Mouse (Mus musculus) midbrain, embryonic 12.5 days (tissue): ENCODE measurements around the gene Eno1. TPM values are rescaled to one million over a fixed set of nuclear protein-coding genes. Genes with fewer than 3 reads are reported as not detected.

Experiments
- ATAC-seq: fragments of 200-750 bp; cut with Nextera tagmentation; 2 replicates; pipeline ENCODE4 v1.8.0; 2017; ENCODE audit warnings: low read depth, moderate TSS enrichment, moderate library complexity; ENCODE audit not compliant: low FRiP score
- H3K27ac ChIP-seq: fragments of 300-500 bp; sonication (generic); replicated peaks from 2 replicates; pipeline ENCODE4 v1.5.1; 2016; ENCODE audit warnings: mild to moderate bottlenecking
- H3K27me3 ChIP-seq: fragments of 300-500 bp; sonication (generic); 2 replicates; pipeline ENCODE4 v1.6.1; 2016; ENCODE audit warnings: mild to moderate bottlenecking
- H3K36me3 ChIP-seq: fragments of 300-500 bp; sonication (generic); 2 replicates; pipeline ENCODE4 v1.6.1; 2016
- H3K4me1 ChIP-seq: fragments of 300-500 bp; sonication (generic); 2 replicates; pipeline ENCODE4 v1.6.1; 2016
- H3K4me2 ChIP-seq: fragments of 300-500 bp; sonication (generic); replicated peaks from 2 replicates; pipeline ENCODE4 v1.6.1; 2016; ENCODE audit warnings: mild to moderate bottlenecking, moderate library complexity
- H3K4me3 ChIP-seq: fragments of 300-500 bp; sonication (generic); 2 replicates; pipeline ENCODE4 v1.5.1; 2016; ENCODE audit warnings: mild to moderate bottlenecking
- H3K9ac ChIP-seq: fragments of 300-500 bp; sonication (generic); replicated peaks from 2 replicates; pipeline ENCODE4 v1.6.1; 2016; ENCODE audit warnings: mild to moderate bottlenecking, moderate library complexity
- H3K9me3 ChIP-seq: fragments of 300-500 bp; sonication (generic); 2 replicates; pipeline ENCODE4 v1.6.1; 2016; ENCODE audit warnings: mild to moderate bottlenecking
- WGBS: fragments of 180-500 bp; shearing (Covaris S2); methylation state at CpG from one replicate; pipeline ENCODE4 v1.1.7; 2016; 5-methylcytosine and 5-hydroxymethylcytosine counted together
- polyA plus RNA-seq: library from polyadenylated mRNA; unstranded; fragments of >200 nt; fragmentation: Nextera tagmentation; extraction: Ambion mirVana; gene quantifications from 2 replicates; pipeline ENCODE4 v1.2.1, GENCODE M21; 2016

Gene Eno1
- polyA plus RNA-seq = 1,057 and 1,083 TPM in 2 replicates

DNA sequence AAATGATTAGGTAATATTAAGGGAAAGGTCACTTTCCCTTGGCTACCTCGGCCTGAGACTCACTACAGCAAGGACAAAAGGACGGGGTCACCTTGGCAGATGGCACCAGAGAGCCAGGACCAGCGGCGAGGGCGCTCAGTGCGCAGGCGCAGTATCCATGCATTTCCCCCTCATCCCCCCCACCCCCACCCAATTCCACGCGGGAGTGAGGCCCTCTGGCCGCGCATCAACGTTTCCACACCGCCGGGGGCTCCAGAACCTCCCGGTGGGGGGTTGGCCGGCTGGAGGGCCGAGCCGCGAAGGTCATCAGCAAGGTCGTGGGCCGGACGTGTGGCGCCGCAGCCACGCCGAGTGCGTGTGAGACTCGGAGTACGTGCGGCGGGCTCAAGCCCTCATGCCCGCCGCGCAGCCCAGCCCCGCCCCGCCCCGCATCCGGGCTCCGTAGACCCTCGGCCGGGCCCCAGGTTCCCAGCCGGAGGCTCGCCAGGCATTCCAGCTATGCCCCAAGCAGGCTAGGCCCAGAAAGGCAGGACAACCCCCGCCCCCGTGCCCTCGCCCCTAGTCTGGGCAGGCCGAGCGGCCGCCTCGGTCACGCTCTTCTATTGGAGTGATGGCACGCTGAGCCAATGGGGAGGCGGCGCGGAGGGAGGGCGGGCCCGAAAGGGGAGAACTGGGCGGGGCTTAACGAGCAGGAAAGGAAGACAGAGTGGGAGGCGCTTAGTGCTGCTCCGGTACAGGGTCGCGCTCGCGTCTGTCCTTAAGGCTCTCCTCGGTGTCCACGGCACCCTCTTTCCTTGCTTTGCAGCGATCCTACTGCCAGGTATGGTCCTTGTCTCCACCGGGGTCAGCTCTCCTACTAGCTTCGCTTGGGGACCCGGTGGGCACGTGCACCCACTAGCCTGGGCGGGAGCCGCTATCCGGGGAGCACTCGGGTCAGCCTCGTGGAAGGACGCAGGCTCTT, at the start of gene Eno1:
TSS of gene Eno1 (plus strand) at position 201 of the 961 bp plus-strand sequence.
- under 1% methylated on average over 78 of the region's 78 CpGs for WGBS
- Histone ChIP-seq H3K36me3 (peaks cover 14% of the 10 kb centered on the region), H3K9ac (peak within 1 kb of the TSS; percentile 86), H3K4me2 (peak within 1 kb of the TSS; percentile 63), H3K27ac (peak within 1 kb of the TSS; percentile 100), H3K27me3 (0 out of 2 replicates have a peak, but pooled peaks cover 4% of the 10 kb centered on the region), H3K4me1 (peaks cover 50% of the 10 kb centered on the region), H3K9me3 (no peaks in the 10 kb centered on the region), H3K4me3 (peak within 1 kb of the TSS; percentile 82)
- ATAC-seq = peak; percentile 99

DNA sequence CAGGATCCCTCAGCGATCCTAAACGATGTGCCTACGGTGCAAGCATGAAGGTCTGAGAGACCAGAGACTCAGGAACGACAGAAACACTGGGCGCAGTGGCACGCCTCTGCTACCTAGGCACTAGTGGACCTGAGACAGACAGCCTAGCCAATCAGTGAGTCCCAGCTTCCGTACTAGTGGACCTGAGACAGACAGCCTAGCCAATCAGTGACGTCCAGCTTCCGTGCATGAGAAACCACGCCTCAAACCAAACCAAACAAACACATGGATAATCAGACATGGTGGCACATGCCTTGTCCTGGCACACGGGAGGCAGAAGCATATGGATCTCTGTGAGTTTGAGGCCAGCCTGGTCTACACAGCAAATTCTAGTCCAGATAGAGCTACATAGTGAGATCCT, 48.3 kb upstream of the Eno1 start:
- no peaks in the 10 kb centered on the region for H3K4me1 ChIP-seq
- no peak for ATAC-seq
- 62% methylated on average over 11 of the region's 11 CpGs for WGBS

DNA sequence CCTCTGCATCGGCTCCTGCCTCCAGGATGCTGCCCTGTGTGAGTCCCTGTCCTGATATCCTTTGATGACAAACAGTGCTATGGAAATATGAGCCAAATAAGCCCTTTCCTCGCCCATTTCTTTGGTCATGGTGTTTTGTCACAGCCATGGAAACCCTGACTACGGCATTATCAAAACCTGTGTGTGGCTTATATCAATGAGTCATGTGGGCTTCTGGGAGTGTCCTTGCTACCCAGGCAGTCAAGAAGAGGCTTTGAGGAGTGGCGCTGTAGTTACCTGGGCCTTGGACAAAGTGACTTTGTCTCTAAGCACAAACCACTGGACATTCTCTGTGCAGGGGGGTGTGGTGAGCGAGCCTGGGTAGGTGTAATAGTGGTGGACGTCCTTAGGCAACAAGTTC, 44.3 kb upstream of the Eno1 start:
- ATAC-seq = no peak
- WGBS = 84% methylated on average over 6 of the region's 6 CpGs

More for the DNA sequence above, 48.3 kb upstream of the Eno1 start:
- Histone ChIP-seq H3K4me2 (no peak overlapping the region), H3K9ac (no peak overlapping the region), H3K27me3 (no peaks in the 10 kb centered on the region; the same call in 1 of the 2 replicates), H3K36me3 (no peaks in the 10 kb centered on the region), H3K27ac (no peak overlapping the region), H3K9me3 (no peaks in the 10 kb centered on the region), H3K4me3 (no peak overlapping the region)

DNA sequence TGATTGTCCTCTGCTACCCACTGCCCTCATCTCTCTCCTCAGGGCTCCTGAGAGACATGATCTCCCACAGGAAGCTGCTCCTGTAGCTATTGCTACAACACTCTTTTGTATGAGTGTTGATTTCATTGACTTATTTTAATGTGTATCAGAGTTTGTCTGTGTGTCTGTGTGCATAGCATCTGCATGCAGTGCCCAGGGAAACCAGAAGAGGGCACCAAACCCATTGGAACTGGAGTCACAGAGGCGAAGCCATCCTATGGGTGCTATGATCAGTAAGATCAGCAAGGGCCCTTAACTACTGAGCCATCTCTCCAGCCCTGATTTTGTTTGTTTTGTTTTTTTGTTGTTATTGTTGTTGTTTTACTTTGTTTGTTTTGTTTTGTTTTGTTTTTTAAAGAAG, 42.6 kb upstream of the Eno1 start:
- no peaks in the 10 kb centered on the region for H3K36me3 ChIP-seq
- no peaks in the 10 kb centered on the region for H3K27me3 ChIP-seq
- H3K27ac ChIP-seq = no peak overlapping the region
- H3K9ac ChIP-seq = no peak overlapping the region
- H3K4me2 ChIP-seq = no peak overlapping the region
- H3K4me1 ChIP-seq = no peaks in the 10 kb centered on the region
- H3K9me3 ChIP-seq = no peaks in the 10 kb centered on the region
- no peak overlapping the region for H3K4me3 ChIP-seq
- ATAC-seq = no peak
- 36% methylated on average over 1 of the region's 1 CpGs for WGBS

More for the DNA sequence above, 44.3 kb upstream of the Eno1 start:
- Histone ChIP-seq H3K27ac (no peak overlapping the region), H3K9ac (no peak overlapping the region), H3K4me1 (no peaks in the 10 kb centered on the region), H3K27me3 (no peaks in the 10 kb centered on the region; the same call in 1 of the 2 replicates), H3K9me3 (no peaks in the 10 kb centered on the region), H3K4me3 (no peak overlapping the region), H3K4me2 (no peak overlapping the region), H3K36me3 (no peaks in the 10 kb centered on the region)

DNA sequence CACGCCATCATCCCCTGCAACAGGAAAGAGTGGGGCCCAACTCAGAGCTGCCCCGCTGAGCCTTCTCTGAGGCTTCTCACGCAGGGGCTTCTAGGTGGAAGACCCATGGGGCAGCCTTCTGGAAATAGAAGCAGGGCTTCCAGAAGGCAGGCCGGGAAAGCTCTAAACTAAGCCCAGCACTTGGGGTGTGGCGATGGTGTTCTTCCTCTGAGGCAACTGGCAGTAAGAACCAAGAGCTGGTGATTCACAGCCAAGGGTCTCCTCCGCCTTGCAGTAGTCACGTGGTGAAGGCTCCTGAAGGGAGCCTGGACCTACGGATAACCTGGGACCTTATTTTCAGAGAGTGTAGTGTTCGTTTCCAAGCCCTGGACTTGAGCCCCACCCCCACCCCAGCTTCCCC, 38.3 kb upstream of the Eno1 start:
- H3K4me1 ChIP-seq = no peaks in the 10 kb centered on the region
- ATAC-seq = no peak
- no peaks in the 10 kb centered on the region for H3K27me3 ChIP-seq
- WGBS = 76% methylated on average over 9 of the region's 9 CpGs
- H3K9me3 ChIP-seq = no peaks in the 10 kb centered on the region
- no peak overlapping the region for H3K4me3 ChIP-seq
- no peak overlapping the region for H3K9ac ChIP-seq
- no peak overlapping the region for H3K27ac ChIP-seq
- H3K4me2 ChIP-seq = no peak overlapping the region
- H3K36me3 ChIP-seq = no peaks in the 10 kb centered on the region

DNA sequence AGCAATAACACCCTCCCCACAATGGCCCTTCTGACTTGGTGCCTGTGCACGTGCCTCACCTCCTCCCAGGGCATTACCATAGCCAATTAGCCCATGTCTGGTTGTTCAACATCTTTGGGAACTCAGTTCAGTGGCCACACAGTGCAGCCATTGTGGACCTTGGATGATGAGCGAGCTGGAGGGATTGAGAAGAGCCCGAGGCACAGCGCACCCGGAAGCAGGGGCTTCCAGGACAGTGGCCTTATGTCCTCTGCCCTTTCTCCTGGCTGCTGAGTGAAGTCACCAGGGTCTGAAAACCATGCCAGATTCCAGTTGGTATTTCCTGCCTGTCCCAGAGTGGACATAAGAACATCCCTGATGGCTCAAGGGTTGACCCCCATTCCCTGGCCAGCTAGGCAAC, 35.3 kb upstream of the Eno1 start, which contains the start of gene Car6:
TSS of gene Car6 (minus strand) at position 101 of the 400 bp plus-strand sequence.
- no peak within 1 kb of the TSS for H3K27ac ChIP-seq
- H3K9ac ChIP-seq = no peak within 1 kb of the TSS
- H3K4me1 ChIP-seq = no peaks in the 10 kb centered on the region
- no peak for ATAC-seq
- H3K36me3 ChIP-seq = no peaks in the 10 kb centered on the region
- H3K4me3 ChIP-seq = no peak within 1 kb of the TSS
- no peaks in the 10 kb centered on the region for H3K9me3 ChIP-seq
- H3K27me3 ChIP-seq = no peaks in the 10 kb centered on the region
- WGBS = 78% methylated on average over 5 of the region's 5 CpGs
- no peak within 1 kb of the TSS for H3K4me2 ChIP-seq

DNA sequence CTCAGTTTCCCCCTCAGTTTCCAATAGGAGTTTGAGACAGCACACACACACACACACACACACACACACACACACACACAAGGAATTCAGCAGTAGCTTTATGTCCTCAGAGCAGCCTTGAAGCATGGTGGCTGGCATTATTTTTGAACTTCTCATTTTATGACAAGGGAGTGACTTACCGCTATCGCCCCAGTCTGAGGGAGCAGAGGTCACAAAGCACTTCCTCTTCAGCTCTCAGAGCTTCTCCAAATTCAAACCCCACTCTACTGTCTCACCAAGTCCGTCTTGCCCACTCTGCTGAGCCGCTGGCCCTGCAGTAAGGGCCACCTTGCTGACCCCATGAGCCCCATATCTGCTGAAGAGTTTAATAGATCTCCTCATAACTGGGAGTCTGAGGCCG, 33.8 kb upstream of the Eno1 start:
- H3K4me3 ChIP-seq = no peak overlapping the region
- H3K4me1 ChIP-seq = no peaks in the 10 kb centered on the region
- no peak overlapping the region for H3K4me2 ChIP-seq
- H3K9me3 ChIP-seq = no peaks in the 10 kb centered on the region
- WGBS = 89% methylated on average over 5 of the region's 5 CpGs
- no peak overlapping the region for H3K27ac ChIP-seq
- no peaks in the 10 kb centered on the region for H3K27me3 ChIP-seq
- no peak overlapping the region for H3K9ac ChIP-seq
- H3K36me3 ChIP-seq = no peaks in the 10 kb centered on the region
- no peak for ATAC-seq

DNA sequence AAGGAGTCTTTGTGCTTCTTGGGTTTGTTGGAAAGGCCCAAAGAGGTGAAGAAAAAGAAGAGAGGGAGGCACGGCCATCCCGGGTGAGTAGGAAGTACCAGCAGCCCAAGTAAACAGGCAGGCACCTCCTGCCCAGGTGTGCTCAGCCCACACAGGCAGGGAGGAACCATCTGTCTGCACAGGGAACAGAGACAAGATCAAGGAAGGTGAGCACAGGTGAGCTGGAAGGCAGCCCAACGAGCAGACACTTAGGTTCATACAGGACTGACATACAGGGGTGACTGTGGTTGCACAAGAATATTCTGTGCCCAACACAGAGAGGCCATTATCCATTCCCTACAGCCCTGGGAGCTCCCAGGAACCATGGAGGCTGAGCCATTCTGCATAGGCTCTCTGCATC, 31.6 kb upstream of the Eno1 start:
- Histone ChIP-seq H3K27ac (no peak overlapping the region), H3K36me3 (no peaks in the 10 kb centered on the region), H3K27me3 (no peaks in the 10 kb centered on the region), H3K9me3 (no peaks in the 10 kb centered on the region), H3K4me1 (no peaks in the 10 kb centered on the region), H3K9ac (no peak overlapping the region), H3K4me3 (no peak overlapping the region), H3K4me2 (no peak overlapping the region)
- ATAC-seq = no peak
- 89% methylated on average over 3 of the region's 3 CpGs for WGBS

DNA sequence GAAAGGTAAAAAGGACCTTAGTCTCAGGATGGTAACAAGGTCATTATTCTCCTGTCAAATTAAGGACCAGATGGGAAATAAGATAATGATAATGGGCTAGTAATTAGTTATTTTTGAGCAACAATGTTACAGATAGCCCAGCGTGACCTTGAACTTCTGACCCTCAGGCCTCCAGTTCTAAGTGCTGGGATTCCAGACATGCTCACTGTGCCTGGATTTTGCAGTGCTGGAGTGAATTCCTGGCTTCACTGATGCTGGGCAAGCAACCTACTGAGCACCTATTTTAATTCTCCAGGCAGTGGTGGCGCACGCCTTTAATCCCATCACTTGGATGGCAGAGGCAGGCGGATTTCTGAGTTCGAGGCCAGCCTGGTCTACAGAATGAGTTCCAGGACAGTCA, 26.8 kb upstream of the Eno1 start:
- 94% methylated on average over 5 of the region's 5 CpGs for WGBS
- ATAC-seq = no peak
- Histone ChIP-seq H3K27ac (no peak overlapping the region), H3K9me3 (no peaks in the 10 kb centered on the region), H3K4me1 (peaks cover 9% of the 10 kb centered on the region), H3K36me3 (no peaks in the 10 kb centered on the region), H3K27me3 (no peaks in the 10 kb centered on the region), H3K9ac (no peak overlapping the region), H3K4me2 (no peak overlapping the region), H3K4me3 (no peak overlapping the region)

DNA sequence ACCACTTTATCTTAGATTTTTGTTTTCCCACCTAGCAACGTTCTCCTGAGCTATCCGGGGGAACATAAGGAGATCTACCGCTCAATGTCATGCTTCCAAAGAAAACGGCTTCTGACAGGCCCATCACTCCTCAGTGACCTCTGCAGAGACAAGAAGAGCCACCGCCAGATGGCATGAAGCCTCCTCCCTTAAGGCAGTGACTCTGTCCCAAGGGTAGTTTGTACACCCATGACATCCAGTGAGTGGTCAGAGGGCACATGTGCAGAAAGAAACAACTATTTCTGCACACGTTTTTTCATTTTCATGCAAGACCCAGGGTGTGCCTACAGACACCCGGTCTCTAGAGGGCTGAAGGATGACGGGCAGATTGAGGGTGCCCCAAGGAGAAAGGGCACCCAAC, 26.2 kb upstream of the Eno1 start:
- Histone ChIP-seq H3K4me1 (peaks cover 9% of the 10 kb centered on the region), H3K4me3 (no peak overlapping the region), H3K27ac (no peak overlapping the region), H3K4me2 (no peak overlapping the region), H3K9ac (no peak overlapping the region), H3K36me3 (no peaks in the 10 kb centered on the region), H3K27me3 (no peaks in the 10 kb centered on the region), H3K9me3 (no peaks in the 10 kb centered on the region)
- no peak for ATAC-seq
- WGBS = 85% methylated on average over 8 of the region's 8 CpGs

DNA sequence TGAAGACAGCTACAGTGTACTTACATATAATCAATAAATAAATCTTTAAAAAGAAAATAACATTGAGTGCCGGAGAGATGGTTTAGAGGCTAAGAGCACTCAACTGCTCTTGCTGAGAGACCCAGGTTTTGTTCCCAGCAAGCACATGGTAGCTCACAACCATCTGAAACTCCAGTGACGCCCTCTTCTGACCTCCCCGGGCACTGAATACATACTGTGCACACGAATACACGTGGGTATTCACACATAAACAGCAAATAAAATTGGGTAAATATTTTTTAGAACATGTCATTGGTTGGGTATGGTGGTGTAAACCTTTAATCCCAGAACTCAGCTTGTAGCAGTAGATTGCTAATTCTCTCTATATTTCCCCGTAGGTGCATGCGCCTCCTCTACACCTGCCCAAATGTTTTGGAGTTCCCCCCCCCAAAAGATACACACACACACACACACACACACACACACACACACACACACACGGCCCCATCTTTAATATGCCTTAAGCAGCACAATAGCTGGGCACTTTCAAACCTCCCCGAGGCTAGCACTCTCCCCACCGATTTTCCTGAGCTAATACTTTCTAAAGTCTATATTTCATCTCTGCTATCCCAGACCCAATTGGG, 24.5 kb upstream of the Eno1 start:
- H3K4me3 ChIP-seq = peak overlapping the region; percentile 28
- H3K4me2 ChIP-seq = peak overlapping the region; percentile 49
- peak; percentile 16; the same call in 1 of the 2 replicates for ATAC-seq
- no peaks in the 10 kb centered on the region for H3K27me3 ChIP-seq
- H3K4me1 ChIP-seq = peaks cover 9% of the 10 kb centered on the region
- H3K27ac ChIP-seq = no peak overlapping the region
- 55% methylated on average over 10 of the region's 10 CpGs for WGBS
- no peak overlapping the region for H3K9ac ChIP-seq
- H3K9me3 ChIP-seq = no peaks in the 10 kb centered on the region
- no peaks in the 10 kb centered on the region for H3K36me3 ChIP-seq

DNA sequence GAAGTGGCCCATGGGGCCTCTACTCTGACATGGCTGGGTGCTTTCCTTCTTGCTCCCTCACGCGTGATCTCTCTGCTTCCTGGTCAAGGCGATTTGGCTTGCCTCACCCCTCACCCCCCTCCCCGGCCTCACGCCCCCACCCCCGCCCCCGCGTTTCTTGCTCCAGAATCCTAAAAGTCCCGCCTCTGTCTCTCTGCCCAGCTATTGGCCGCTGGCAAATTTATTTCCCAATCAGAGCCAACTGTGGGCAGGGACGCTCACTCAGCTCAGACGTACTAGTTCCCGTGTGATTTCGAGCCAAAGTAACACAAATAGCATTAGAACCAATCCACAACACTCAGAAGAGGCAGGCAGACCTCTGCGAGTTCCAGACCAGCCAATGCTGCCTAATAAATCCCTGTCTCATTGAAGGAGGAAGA, 24.0 kb upstream of the Eno1 start:
- peak; percentile 73 for ATAC-seq
- Histone ChIP-seq H3K4me3 (peak overlapping the region; percentile 28), H3K9ac (0 out of 2 replicates have a peak overlapping the region, but pooled peaks have one; percentile 17), H3K27ac (no peak overlapping the region), H3K9me3 (no peaks in the 10 kb centered on the region), H3K4me2 (peak overlapping the region; percentile 49), H3K36me3 (no peaks in the 10 kb centered on the region), H3K4me1 (peaks cover 9% of the 10 kb centered on the region), H3K27me3 (no peaks in the 10 kb centered on the region)
- WGBS = 2% methylated on average over 15 of the region's 15 CpGs
